Mouse (Mus musculus) ZHBTc4 (cell line): ENCODE measurements at regions not wholly inside any gene's neighbourhood (a gene's known extent, or its start where the extent isn't known, plus 50 kb on each side); places are given as distances from the start of the nearest gene placed in this dataset.

Experiments
- DNase-seq: peaks from one replicate; pipeline ENCODE4 v3.0.0-alpha.2; 2011; ENCODE audit warnings: low read depth, low spot score

DNA sequence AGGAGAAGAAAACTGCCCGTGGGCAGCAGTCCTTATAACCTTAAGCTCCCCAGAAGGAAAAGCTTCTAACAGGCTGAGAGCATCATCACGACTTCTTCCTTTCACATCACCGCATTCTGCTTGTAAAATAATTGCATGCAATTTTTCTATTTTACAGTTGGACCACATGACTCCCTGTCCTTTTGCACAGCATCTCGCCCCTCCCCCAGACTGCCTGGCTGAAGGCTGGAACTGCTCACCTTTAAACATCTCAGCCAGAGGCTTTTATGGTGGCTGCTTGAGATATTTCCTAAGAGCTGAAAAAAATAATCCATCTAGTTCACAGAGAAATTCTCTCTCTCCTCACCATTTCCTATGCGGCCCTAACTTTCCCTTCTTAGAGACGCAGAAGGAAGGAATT lies 164.4 kb upstream of the Itga1 start:
- DNase-seq: no peak

DNA sequence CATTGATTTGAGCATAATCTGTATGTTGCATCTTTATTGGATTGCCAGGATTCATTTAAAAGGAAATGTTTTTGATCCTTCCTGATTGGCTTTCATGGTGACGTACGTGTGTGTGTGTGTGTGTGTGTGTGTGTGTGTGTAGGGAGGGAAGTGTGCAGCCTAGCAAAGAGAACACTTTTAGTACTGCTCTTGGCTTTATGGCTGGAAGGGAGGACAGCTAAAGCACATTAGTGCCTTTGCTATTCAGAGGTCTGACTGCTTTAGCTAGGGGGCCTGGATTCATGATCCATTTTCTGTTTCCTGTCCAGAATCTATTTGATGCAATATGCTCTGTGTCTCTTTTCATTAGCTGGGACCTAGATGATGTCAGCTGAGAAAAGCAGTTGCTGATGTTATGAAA lies 155.6 kb upstream of the Itga1 start:
- no peak for DNase-seq

DNA sequence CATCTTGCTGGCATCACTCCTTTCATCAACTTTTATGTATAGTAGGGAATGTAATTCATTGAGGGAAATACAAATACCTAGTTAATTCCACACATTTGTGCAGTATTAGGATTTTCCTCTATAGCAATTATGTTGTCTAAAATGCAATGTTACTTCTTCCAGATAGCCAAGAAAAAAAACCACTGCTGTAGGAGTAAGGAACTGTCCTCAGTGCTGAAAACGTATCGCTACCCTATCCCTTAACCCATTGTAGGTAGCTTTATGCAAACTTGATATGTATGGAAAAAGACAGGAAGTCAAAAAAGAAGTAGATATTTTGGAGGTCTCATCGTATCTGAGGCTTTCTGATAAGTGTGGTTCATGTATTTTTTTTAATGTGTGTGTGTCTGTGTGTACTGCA lies 150.8 kb upstream of the Itga1 start:
- DNase-seq: peak; percentile 5

DNA sequence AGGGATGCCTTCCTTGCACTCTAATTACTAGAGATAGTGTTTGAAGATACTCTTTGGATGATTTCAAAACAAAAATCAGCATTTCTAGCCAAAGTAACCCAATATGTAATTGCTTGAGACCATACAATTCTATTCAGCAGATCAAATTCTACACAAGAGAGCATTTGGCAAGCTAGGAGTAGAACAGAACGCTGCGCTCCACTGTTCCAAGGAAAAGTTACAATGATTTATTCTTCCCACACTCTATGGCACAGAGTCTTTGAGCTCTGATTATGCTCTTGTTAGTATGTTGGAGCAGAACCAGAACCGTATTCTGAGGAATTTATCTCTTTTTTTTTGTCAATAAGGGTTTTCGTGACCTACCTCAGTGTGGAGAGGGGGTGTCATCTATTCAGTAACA lies 130.2 kb upstream of the Itga1 start:
- no peak for DNase-seq

DNA sequence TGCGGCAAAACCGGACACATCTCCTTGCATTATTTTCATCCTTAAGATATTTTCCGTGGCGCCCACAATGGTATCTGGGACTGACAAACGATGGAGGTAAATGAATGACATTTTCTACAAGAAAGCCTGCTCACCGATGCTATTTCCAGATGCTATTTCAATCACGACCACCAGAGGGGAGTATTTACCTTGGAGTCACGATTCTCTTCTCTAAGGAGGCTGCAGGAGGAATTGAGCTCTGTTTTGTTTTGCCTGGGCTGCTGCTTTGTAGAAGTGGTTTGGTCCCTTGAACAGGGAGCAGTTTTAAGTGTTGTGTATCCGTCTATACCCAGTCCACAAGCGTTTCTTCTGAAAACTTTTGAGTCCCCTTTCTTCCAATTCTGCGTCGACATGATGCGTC lies 128.7 kb upstream of the Itga1 start:
- DNase-seq: peak; percentile 75

DNA sequence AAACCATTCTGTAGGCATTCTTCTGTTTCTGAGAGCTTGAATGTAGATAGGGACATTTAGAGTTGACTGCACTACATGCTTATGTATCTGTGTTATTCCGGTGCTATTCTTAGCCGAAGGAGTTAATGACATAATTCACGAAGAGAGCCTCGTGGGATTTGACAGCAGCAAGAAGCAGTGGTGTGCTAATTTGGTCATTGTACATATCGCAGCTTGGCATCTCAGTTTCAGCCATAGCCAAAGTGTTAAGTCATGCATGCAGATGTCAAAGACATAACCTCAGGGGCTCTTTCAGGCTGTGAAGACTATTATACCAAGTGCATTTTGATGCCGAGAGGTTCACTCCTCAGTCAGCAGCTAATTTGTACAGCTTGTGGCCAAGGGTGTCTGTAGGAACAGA lies 125.1 kb upstream of the Itga1 start:
- DNase-seq: no peak

DNA sequence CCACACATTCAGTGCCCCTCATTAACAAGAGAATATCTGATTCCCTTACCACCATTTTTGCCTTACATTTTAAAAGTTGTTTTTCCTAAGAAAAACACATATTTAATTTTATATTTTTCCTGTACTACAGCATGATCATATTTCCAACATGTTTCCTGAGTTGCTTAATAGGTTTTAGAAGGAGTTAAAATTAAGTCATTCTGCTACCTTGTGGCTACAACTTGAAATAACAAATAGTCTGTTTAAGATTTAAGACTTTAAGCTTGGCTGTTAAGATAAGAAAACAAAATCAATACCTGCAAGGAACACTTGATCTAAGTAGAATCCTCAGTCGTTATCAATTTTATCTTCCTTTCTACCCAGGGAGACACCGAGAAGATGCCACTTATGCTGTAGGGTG lies 117.9 kb upstream of the Itga1 start:
- no peak for DNase-seq

DNA sequence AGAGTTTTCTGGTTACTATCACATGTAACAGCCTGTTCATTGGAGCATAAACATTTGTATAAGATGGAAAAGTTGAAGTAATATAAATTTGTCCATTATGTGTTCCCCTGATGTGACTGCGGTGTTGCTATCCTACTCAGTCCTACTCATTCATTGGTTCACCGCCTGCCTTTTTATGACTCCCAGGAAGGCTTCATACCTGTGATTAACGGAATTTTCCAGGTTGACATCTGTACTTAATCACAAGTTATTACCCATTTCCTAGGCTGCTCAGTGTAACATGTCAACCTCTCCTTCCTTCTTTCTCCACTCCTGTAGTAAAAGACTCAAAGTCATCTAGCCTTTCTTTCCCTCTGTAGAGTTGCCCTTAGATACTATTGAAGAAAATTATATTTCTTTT lies 109.5 kb upstream of the Itga1 start:
- no peak for DNase-seq

DNA sequence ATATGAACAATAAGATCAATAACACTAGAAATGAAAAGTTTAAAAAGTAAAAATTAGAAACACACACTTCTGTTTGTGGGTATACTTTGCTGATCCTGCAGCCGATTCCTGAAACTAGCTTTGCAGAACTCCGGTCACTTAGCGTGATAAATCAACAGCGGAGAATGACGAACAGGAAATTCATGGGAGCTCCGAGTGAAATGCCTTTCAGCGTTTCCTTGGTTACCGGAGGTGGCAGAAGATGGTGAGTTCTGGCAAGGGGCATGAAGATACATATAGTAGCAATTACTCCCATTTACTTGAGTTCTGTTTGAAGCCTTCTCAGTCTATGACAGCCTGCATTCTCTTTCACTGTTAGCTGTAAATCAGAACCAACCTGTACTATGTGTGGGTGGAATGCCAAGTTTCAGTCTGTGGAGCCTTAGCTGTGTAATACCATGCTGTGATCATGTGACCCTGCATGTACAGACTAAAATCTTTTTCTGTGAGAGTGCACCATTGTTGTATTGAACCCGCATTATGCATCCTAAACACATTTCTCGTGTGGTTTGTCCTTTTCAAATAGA lies 109.0 kb upstream of the Itga1 start:
- DNase-seq: no peak

DNA sequence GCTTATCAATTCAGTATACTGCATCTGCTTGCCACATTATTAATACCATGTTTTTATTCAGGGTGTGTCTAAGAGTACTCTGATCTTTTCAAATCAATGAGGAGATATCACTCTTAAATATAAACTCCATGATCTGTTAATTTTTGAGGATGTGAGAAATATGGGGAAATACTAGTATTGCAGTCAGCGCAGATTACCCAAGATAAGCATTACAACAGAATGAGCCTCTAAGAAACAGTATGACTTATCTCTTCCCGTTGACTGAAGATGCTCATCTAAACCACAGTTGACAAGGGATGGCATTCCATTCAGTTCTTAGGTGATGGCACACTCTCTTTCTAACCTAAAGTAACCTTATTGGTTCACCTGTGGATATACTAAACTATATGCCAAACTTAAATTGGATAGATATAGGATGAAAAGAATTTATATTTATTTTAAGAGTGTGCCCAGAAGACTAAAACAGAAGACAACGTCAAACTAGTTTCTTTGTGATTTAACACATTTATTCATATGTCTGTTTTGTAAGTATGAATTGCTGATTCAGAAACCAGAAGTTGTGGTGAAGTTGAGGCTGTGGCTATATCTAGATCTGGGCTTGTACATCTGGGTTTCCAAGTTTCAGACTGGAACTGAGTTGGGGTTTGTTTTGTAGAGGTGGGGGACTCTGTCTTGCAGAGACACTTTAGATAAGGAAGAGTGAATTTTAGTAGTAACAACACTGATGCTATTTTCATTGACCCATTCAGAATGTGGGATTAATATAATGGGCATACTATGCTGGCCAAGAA lies 107.8 kb upstream of the Itga1 start:
- no peak for DNase-seq

DNA sequence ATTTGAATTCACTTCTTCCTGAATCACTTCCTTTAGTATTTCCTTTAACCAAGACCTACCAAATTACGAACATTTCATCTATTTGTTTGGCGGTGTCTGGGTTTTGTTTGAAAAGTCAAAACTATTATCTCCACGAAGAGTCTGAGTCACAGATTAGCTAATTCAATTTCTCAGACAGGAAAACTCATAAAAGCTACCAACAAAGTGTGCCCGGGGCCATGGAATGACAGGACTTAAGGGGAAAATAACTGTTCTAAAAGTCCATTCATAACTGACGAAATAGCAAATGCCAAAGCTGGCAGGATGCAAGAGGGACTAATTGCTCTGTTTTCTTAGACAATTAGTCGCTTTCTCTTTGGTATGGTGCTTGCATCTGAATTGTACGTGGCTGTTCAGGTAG lies 105.0 kb upstream of the Itga1 start:
- no peak for DNase-seq

DNA sequence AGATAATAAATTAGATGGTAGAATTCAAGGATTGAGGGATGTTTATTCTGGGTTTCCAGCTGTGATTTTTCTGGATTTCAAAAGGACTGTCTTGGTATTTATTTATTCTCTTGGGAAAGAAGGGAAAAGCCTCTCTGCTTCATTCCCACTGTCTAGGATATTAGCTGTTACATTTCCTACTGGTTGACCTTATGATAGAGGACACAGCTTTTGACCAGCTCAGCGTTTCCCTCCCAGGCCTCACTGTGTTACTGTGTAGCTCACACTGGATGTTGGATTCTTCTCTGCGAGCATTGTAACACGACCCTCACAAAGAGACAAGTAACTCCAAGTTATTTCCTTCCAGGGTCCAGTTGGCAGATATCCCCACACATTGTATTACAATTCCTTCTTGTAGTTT lies 97.4 kb upstream of the Itga1 start:
- no peak for DNase-seq

DNA sequence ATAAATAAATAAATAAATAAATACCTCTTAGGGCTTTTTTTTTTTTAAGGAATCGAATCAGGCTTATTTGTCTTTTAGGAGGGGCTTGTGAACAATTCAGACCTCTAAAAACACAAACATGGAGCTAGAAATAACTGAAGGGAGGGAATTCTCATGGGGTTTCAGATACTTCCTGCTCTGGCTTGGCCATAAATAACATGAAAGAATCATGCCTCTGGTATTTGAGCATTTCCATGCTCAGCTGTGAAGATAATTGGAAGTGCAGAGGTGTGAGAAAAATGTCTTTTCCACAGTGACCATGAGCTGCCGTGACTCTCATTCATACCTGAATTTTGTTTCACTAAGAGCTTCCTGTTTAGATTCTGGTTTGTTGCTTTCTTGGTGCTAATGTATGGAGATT lies 86.3 kb upstream of the Itga1 start:
- no peak for DNase-seq

DNA sequence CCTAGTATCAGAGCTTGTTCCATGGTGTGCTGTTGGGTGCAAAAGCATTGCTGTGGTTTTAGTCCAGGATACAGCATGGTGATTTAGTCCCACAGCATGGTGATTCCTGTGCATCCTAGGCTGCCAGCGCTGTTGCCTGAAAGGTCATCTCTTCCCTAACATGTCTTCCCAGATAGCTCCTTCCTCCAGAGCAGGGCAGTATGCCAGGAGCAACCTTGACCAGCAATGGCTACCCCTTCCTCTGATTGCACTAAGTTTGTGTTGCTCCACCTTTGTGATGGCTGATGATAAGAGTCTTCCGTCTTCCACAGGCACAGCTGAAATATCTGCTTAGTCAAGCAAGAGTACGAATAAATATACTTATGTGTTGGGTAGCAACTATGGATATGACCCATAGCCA lies 85.6 kb upstream of the Itga1 start:
- no peak for DNase-seq

DNA sequence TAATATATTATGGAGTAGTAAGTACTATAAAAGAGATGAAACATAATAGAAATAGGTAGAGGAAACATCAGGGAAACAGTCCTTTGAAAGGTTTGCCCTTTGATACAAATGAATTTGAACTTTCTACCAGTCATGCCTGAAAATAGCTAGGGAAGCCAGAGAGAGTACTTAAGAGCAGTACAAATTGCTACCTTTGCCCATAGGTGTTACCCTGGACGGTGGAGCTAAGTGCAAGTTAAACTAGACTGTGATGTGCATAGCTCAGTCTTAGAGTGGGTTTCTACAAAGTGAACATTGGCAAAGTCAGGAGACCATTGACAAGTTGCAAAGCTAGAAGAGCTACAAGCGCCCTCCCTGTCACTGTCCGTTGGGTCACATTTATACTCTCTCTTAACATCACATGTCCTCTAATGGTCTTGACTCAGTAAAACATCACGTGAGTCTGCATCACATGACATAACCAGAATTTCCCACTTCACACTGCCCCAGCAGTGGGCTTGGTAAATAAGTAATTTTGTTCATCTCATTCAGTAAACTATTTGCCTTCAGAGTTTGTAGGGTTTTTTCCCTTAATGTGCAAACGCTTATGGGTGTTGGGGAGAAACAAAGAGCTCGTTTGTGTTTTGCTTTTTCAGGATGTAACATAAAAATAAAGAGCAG lies 80.6 kb upstream of the Itga1 start:
- no peak for DNase-seq

DNA sequence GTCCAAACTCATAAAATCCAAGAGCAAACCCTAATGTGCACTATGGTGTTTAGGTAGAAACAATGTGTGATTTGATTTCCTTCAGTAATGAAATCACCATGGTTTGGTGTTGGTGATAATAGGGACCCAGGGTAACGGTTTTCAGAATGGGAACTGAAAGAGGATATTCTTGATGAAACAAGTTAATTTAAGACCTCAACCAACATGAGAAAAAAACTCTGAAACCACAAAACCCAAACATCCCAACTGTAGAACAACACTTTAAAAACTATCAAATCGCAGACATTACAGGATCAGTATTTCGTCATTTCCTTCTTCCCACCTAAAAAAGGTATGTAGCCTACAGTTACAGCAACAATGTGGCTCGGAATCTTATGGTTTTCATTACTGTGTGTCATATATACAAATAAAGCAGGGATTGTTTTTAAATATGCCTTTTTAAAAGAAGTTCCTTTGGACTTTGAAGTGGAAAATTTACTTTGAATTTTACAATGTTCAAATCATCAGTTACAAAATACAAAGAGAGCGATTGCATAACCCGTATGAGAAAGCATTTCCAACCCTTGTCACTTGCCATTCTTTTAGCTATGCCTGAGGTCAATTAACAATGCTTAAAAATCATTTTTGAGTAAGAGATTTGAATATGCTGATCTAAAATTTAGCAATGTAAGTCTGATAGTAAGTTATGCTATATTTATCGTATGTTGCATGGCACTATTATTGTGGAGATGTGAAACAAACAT lies 76.6 kb upstream of the Itga1 start:
- no peak for DNase-seq

DNA sequence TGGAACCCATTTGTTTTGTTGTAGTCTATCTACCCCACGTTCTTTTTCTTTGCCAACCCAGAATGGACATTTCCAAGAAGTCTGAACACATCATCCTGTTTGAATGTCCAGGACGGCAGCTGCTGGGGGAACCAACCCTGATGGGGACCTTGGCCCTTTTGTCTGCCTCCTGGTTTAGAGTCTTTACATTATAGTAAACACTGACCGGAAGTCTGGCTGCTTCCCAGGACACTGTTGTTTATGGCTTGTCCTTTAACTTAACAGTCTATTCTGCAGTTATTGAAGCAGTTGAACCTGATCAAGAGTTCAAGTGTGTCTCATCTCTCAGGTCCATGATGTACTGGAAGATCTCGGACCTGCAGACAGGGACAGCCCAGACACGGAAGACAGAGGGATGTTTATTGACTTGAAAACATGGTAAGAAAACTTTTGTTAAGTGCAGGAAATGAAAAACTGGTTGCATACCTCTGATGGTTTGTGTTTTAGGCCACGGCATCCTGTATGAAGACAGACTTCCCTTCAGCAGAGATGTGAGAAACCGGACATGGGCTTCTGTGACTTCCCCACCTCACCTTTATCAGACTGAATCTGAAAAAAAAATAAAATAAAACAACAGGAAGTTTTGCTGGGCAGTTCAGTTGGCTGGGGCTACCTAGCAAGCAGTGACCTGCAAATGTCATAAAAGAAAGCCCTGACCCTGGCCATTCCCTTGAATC lies 69.7 kb upstream of the Itga1 start:
- DNase-seq: no peak

DNA sequence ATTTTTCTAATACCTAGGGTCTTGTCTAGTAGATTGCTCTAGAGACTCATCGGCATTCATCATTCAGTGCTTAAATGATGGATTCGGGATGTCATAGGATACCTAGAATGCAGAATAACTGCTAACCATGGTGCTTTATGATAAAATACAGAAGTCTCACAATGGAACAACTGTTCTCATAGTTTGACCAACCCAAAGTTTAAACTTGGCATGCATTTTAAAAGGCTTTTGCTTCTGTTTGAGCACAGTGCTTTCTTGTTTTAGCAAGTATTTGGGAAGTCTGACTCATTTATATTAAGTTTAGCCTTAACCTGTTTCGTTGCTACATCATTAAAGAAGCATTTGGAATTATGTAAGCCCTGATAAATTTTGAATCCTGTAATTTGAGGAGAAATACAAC lies 64.2 kb upstream of the Itga1 start:
- no peak for DNase-seq

DNA sequence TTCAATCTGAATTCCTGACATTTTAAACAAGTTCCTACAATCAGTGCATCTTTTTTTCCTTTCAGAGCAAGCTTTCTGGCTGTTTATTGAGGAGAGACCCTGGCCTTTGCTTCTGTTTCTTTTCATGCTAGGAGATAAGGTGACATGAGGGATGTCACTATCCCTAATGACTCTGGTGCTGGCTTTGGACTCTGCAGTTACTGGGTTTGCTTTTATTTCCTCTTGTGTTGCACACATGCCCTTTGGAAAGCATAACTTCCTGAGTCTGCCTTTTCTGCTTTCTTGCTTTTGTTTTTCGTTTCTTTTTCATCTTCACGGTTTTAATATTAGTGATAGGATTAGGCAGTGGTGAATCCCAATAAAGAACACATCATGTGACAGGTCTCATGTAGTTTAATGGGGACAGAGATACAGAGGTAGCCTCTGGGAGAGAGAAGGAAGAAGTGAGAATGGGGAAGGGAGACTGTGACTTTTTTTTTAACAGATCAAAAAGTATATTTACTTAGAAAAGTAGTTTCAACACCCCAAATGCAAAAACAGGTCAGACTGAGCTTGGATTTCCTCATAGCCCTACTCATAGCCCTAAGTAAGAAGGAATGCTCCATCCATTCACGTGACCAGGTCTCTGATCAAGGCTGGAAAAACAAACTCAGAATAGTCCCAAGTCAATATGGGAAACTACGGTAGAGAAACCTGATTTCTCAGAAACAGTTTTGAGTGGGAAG lies 61.1 kb upstream of the Itga1 start:
- no peak for DNase-seq

DNA sequence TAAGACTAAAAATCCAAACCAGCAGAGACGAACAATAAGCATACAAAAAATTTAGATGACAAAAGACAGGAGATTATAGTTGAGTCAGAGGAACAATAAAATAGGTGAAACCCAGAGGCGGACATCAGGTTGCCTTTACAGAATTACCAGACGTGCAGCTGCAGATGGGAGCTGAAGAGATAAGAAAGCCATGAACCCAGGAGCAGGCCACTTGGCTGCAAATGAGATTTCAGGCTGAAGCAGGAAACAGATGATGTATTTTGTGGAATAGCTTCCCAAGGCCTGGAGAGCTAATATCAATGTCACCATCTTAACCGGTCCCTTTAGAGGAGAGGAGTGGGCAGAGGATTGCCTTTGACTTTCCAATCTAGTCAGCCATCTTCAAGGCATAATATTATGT lies 57.6 kb upstream of the Itga1 start:
- no peak for DNase-seq
